Mouse (Mus musculus) E14TG2a.4 (cell line): ENCODE results near the gene Rai2.

Experiments used
- CTCF ChIP-seq: conservative IDR thresholded peaks from 2 replicates; pipeline ENCODE4 v1.5.1; 2014; ENCODE audit warnings: low read length
- NANOG ChIP-seq: IDR thresholded peaks from 2 replicates; pipeline ENCODE4 v1.6.1; 2014; ENCODE audit warnings: borderline replicate concordance, low read length, mixed read lengths
- POU5F1 ChIP-seq: IDR thresholded peaks from 2 replicates; pipeline ENCODE4 v1.6.1; 2014; ENCODE audit warnings: low read length, borderline replicate concordance

DNA sequence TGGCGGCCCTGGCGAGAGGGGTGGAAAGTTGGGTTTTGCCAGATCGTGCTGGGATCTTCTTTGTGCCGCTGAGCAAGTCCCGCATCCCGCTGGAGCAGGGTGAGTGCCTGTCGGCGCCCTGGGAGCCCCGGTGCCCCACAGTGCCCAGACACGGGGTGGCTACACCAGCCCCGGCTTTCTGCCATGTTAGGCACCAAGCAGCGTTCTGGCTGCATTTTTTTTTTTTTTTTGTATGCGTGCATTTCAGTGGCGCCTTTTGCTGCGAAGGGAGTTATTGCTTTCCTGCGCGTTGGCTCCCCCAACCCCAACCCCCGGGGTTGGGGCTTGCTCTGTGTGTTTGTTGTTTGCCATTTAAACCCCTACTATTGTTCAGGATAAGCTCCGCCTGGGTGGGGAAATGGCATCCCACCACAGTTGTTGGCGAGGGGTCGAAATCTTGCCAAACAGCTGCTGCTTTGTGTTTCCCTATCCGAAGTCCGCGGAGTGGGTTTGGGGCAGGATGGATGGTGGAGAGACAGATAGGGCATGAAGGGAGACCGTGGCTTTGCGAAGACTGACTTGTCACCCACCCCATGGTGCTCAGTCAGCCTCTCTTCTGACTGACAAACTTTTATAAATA, 1.0 kb downstream of the Rai2 start:
- TF ChIP-seq CTCF (no peak), POU5F1 (no peak), NANOG (no peak)
